Mouse (Mus musculus): ENCODE measurements at regions not wholly inside any gene's neighbourhood (a gene's known extent, or its start where the extent isn't known, plus 50 kb on each side); places are given as distances from the start of the nearest gene placed in this dataset.

DNA sequence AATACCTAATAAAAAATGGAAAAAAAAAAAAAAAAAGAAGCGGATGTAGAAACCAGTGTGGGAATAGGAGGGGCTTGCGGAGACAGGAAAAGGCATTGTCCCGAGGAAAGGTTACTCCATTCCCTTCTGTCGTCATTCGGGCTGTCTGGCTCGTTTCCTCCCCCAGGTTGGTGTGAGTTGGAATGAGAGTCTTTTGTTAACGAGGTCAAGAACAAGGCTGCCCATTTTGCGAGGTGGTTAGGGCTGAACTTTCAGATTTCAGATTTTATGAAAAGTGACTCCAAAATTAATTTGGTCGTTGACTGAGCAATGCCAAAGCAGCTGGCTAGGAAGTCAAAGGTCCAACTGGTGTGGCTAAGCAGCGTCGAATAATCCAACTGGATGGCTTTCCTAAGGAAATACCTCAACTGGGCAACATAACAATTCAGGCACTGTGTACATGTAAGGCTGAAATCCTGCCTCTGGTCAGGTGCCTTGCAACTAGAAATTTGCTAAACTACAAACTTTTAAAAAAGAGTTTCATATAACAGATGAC, 50.6 kb upstream of the Rpl34 start:
- TF ChIP-seq CTCF (IDR thresholded peaks at IDR 0.05; ENCODE audit: low read depth) = no peak
- no peak for TF ChIP-seq EP300 (IDR thresholded peaks at IDR 0.05; ENCODE audit: low read depth)
